In genomic region chr9:32320167-32320566, GRCm38 (mm10) we compare ENCODE assay signal across 9 mouse cellular contexts. TPM values are rescaled to one million over a fixed set of nuclear protein-coding genes. Genes with fewer than 3 reads are reported as not detected.
DNase-seq lines count a peak whose midpoint lies in the region; ATAC-seq lines count a peak whose summit lies in the region.
"Had no signal": no experiment of that assay in that cellular context is flagged by ENCODE, and none has a peak within 500 bp of the region (broad histone marks: within the 10 kb centered on the region; RNA-seq: fewer than 3 reads in every experiment).

No protein-coding gene starts in this region.

- peak; percentile 11 to 43 for DNase-seq in adrenal gland, adult (ENCODE audit: inconsistent age in 2 of 2, low spot score in 1 of 2)
- no peak for DNase-seq in adrenal gland, postnatal 4 days (ENCODE audit: low spot score in 2 of 2)
- DNase-seq in retina, postnatal 1 day: peak; percentile 18
- no peak for DNase-seq in retina, embryonic 14.5 days (ENCODE audit: low spot score)
- peak; percentile 72 for DNase-seq in kidney, postnatal 14 days
- no peak for DNase-seq in right cerebral cortex, postnatal 36 days (ENCODE audit: low spot score in 2 of 2)
- no peak for DNase-seq in frontal cortex, postnatal 25 days (ENCODE audit: low spot score in 2 of 2)
- DNase-seq: thymus, postnatal 4 days had no signal

- no peak for ATAC-seq in megakaryocyte, adult 5-6 weeks (ENCODE audit: poor library complexity, severe bottlenecking)

RNA-seq across cellular contexts. Expression of gene Kcnj5, which starts 24.0 kb away (rescaled TPM):
- 1 to 10 TPM in 1 of 2 experiments, under 1 TPM in 1; 0.34 to 1.0 TPM for total RNA-seq in adrenal gland, postnatal 4 days (2021)
- not detected in 2 replicates for total RNA-seq in megakaryocyte, adult 5-6 weeks (2015)
- 0.07 TPM in 1 of 2 replicates, not detected in the other for total RNA-seq in megakaryocyte, adult 5-6 weeks (2017)

RNA-seq across cellular contexts. Expression of gene Kcnj1, which starts 52.1 kb away (rescaled TPM):
- 1 to 10 TPM in 1 of 2 experiments, under 1 TPM in 1; 0.48 to 4.3 TPM for total RNA-seq in adrenal gland, postnatal 4 days (2021)
- not detected in 2 replicates for total RNA-seq in megakaryocyte, adult 5-6 weeks (2015)
- not detected in 2 replicates for total RNA-seq in megakaryocyte, adult 5-6 weeks (2017)

Comparison
In these comparisons a context has a peak if more than half of its experiments do, and no peak if none do; other contexts are left out.
1. DNase-seq: peak in adrenal gland, adult (2 of 2), retina, postnatal 1 day (single experiment) and kidney, postnatal 14 days (single experiment); none in adrenal gland, postnatal 4 days (0 of 2), retina, embryonic 14.5 days (single experiment), right cerebral cortex, postnatal 36 days (0 of 2) and frontal cortex, postnatal 25 days (0 of 2).